Mouse (Mus musculus) bone marrow, adult 2 months (tissue): ENCODE measurements at regions not wholly inside any gene's neighbourhood (a gene's known extent, or its start where the extent isn't known, plus 50 kb on each side); places are given as distances from the start of the nearest gene placed in this dataset.

Source experiments
- CTCF ChIP-seq: fragments of 200-500 bp; IDR thresholded peaks from 2 replicates; pipeline ENCODE4 v1.5.1; 2011; ENCODE audit warnings: low read length, control low read depth; ENCODE audit not compliant: control insufficient read depth, insufficient read depth
- POLR2A ChIP-seq: fragments of 200-500 bp; IDR thresholded peaks from 2 replicates; pipeline ENCODE4 v1.6.1; 2011; ENCODE audit warnings: low read depth, mild to moderate bottlenecking, control low read depth, low read length, borderline replicate concordance; ENCODE audit not compliant: control insufficient read depth

GRCm38 (mm10) chr15:56436131-56436530 lies 1041.3 kb downstream of the Slc22a22 start:
- TF ChIP-seq CTCF (no peak), POLR2A (no peak)
